Mouse (Mus musculus): ENCODE data around the gene Galnt10. TPM values are rescaled to one million over a fixed set of nuclear protein-coding genes. Genes with fewer than 3 reads are reported as not detected.
A peak's percentile ranks its signal among the peaks of the same experiment; 100 is the strongest.
"Not testable (repeated sequence)": the region's sequence is repeated elsewhere in the genome, so short reads cannot be mapped to it uniquely, and the experiment has no call there.

The Galnt10 gene
- total RNA-seq, 2 experiments from 2014 or later, result 6.4 to 6.6 TPM

GRCm38 (mm10) chr11:57819999-57820581 is 174.8 kb downstream of the Galnt10 start:
- DNase-seq (ENCODE audit: low spot score in 2 of 2), result peak; percentile 78 to 80

- DNase-seq (ENCODE audit: low spot score in 2 of 2), result not testable (repeated sequence)
These were observed 177.9 kb downstream of the Galnt10 start for GRCm38 (mm10) chr11:57823159-57823558.

GRCm38 (mm10) chr11:57823714-57824113 is 178.5 kb downstream of the Galnt10 start:
- DNase-seq (ENCODE audit: low spot score in 2 of 2), result no peak

- DNase-seq (ENCODE audit: low spot score in 2 of 2), result not testable (repeated sequence)
These were observed 180.0 kb downstream of the Galnt10 start for GRCm38 (mm10) chr11:57825234-57825633.

GRCm38 (mm10) chr11:57827048-57827914 is 182.0 kb downstream of the Galnt10 start:
- DNase-seq (ENCODE audit: low spot score in 2 of 2), result no peak

GRCm38 (mm10) chr11:57827915-57828545 is 182.8 kb downstream of the Galnt10 start:
- no peak for DNase-seq (ENCODE audit: low spot score in 2 of 2)

GRCm38 (mm10) chr11:57828955-57829870 is 184.0 kb downstream of the Galnt10 start:
- DNase-seq (ENCODE audit: low spot score in 2 of 2), result no peak

GRCm38 (mm10) chr11:57829871-57830775 is 184.9 kb downstream of the Galnt10 start:
- DNase-seq (ENCODE audit: low spot score in 2 of 2), result no peak

- no peak for DNase-seq (ENCODE audit: low spot score in 2 of 2)
These were observed 186.1 kb downstream of the Galnt10 start for GRCm38 (mm10) chr11:57831281-57831781.

GRCm38 (mm10) chr11:57831861-57832260 is 186.6 kb downstream of the Galnt10 start:
- DNase-seq (ENCODE audit: low spot score in 2 of 2), result no peak

- DNase-seq (ENCODE audit: low spot score in 2 of 2), result no peak
These were observed 187.4 kb downstream of the Galnt10 start, which contains the start of gene Hand1 for GRCm38 (mm10) chr11:57832552-57833201. Gene Hand1 (minus strand): TSS chr11:57832818.

GRCm38 (mm10) chr11:57833296-57833977 is 188.2 kb downstream of the Galnt10 start:
- DNase-seq (ENCODE audit: low spot score in 2 of 2), result no peak

GRCm38 (mm10) chr11:57834031-57834430 is 188.8 kb downstream of the Galnt10 start:
- DNase-seq (ENCODE audit: low spot score in 2 of 2), result no peak

GRCm38 (mm10) chr11:57835331-57835730 is 190.1 kb downstream of the Galnt10 start:
- DNase-seq (ENCODE audit: low spot score in 2 of 2), result no peak

- DNase-seq (ENCODE audit: low spot score in 2 of 2), result no peak
These were observed 190.7 kb downstream of the Galnt10 start for GRCm38 (mm10) chr11:57835931-57836330.

GRCm38 (mm10) chr11:57836401-57836800 is 191.2 kb downstream of the Galnt10 start:
- no peak for DNase-seq (ENCODE audit: low spot score in 2 of 2)
